In the genomic region with DNA sequence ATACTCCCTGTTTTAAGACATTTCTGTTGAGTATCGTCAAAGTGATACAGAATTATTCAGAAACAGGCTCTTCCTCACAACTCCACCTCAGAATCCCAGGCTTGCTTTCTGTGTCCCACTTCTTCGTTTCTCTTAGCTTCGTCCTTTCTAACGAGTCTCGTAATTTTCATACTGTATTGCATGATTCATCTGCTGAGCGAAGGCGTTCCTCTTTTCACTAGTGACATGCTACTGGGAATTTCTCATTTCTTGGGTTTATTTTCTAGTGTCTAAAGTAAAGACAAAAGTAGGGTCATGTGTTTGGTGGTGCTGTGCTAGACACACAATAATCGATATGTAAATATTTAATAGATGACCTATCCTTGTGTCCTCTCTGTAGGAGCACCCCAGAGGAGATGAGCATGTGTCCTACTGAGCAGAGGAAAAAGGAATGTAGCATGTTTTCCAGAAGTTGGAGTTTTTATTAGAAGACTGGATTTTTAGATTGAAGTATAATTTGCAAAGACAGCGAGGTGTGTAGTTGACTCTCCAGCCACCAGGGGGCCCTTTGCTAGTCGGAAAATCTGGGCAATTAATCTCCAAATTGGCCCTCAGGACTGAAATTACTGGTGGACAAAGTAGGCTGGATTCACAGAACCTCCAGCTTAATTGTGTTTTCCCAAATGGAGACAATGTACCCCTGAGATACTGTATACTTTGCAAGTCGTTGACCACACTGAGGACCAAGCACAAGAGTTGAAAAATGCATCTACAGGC, we compare ENCODE assay signal across 9 mouse cellular contexts. TPM values are rescaled to one million over a fixed set of nuclear protein-coding genes. Genes with fewer than 3 reads are reported as not detected.
DNase-seq lines count a peak whose midpoint lies in the region; ATAC-seq and TF ChIP-seq lines count a peak whose summit lies in the region.
"Had no signal": no experiment of that assay in that cellular context is flagged by ENCODE, and none has a peak within 500 bp of the region (broad histone marks: within the 10 kb centered on the region; RNA-seq: fewer than 3 reads in every experiment).

No protein-coding gene starts in this region.

- no peak overlapping the region for H3K9ac ChIP-seq in intestine, postnatal 0 days (ENCODE audit: low read depth, low read length)
- no peak overlapping the region for H3K9ac ChIP-seq in intestine, embryonic 16.5 days (ENCODE audit: low read depth, low read length)
- H3K9ac ChIP-seq in liver, embryonic 14.5 days (replicated peaks): no peak overlapping the region
- H3K9ac ChIP-seq: limb, embryonic 12.5 days had no signal

- H3K36me3 ChIP-seq in intestine, postnatal 0 days (ENCODE audit: control insufficient read depth, insufficient read depth): no peaks in the 10 kb centered on the region
- no peaks in the 10 kb centered on the region for H3K36me3 ChIP-seq in intestine, embryonic 16.5 days (ENCODE audit: control insufficient read depth, insufficient read depth, low read length)
- no peaks in the 10 kb centered on the region for H3K36me3 ChIP-seq in G1E (replicated peaks)
- no peaks in the 10 kb centered on the region for H3K36me3 ChIP-seq in liver, embryonic 14.5 days (replicated peaks; ENCODE audit: control insufficient read depth, insufficient read depth, low read depth)
- H3K36me3 ChIP-seq: limb, embryonic 12.5 days had no signal

- no peaks in the 10 kb centered on the region for H3K27me3 ChIP-seq in intestine, postnatal 0 days (replicated peaks; ENCODE audit: control insufficient read depth, insufficient read depth, low read length)
- H3K27me3 ChIP-seq in intestine, embryonic 16.5 days (replicated peaks; ENCODE audit: control insufficient read depth, insufficient read depth, low read length): no peaks in the 10 kb centered on the region
- H3K27me3 ChIP-seq in G1E (ENCODE audit: insufficient read depth, low read length): no peaks in the 10 kb centered on the region
- no peaks in the 10 kb centered on the region for H3K27me3 ChIP-seq in liver, embryonic 14.5 days (ENCODE audit: control insufficient read depth, insufficient read depth, low read length)
- H3K27me3 ChIP-seq: limb, embryonic 12.5 days had no signal

- H3K4me2 ChIP-seq in intestine, postnatal 0 days (replicated peaks; ENCODE audit: low read depth): no peak overlapping the region
- no peak overlapping the region for H3K4me2 ChIP-seq in intestine, embryonic 16.5 days (ENCODE audit: low read depth, low read length)
- no peak overlapping the region for H3K4me2 ChIP-seq in liver, embryonic 14.5 days (ENCODE audit: low read depth)
- H3K4me2 ChIP-seq: limb, embryonic 12.5 days had no signal

- TF ChIP-seq CTCF in intestine, postnatal 0 days (IDR thresholded peaks at IDR 0.05; ENCODE audit: low read depth): peak; percentile 76
- peak; percentile 60 for TF ChIP-seq CTCF in G1E (IDR thresholded peaks at IDR 0.05; ENCODE audit: low read depth, low read length)
- TF ChIP-seq CTCF in liver, embryonic 14.5 days (IDR thresholded peaks at IDR 0.05; ENCODE audit: low read depth): peak; percentile 59

- DNase-seq in A20 (ENCODE audit: low read depth, low spot score) (peak; percentile 42), G1E (ENCODE audit: low spot score) (no peak)
- peak; percentile 48 for DNase-seq in cerebellum, adult 9-11 months
- DNase-seq in liver, embryonic 14.5 days (ENCODE audit: low read depth in 3 of 3, low spot score in 3 of 3): no peak
- no peak for DNase-seq in yolk sac, embryonic 10.5 days (ENCODE audit: low spot score)
- DNase-seq in layer of hippocampus, adult 8-10 months (ENCODE audit: low spot score in 2 of 2): no peak

- H3K4me1 ChIP-seq in intestine, postnatal 0 days (replicated peaks; ENCODE audit: control insufficient read depth, insufficient read depth, low read length): no peaks in the 10 kb centered on the region
- H3K4me1 ChIP-seq in intestine, embryonic 16.5 days (ENCODE audit: control insufficient read depth, insufficient read depth, low read length): no peaks in the 10 kb centered on the region
- H3K4me1 ChIP-seq in G1E (ENCODE audit: insufficient read depth, low read depth, low read length): no peaks in the 10 kb centered on the region
- no peaks in the 10 kb centered on the region for H3K4me1 ChIP-seq in liver, embryonic 14.5 days (replicated peaks; ENCODE audit: control insufficient read depth in 2 of 2, insufficient read depth in 2 of 2, low read length in 1 of 2)
- H3K4me1 ChIP-seq: limb, embryonic 12.5 days had no signal

- H3K27ac ChIP-seq in intestine, postnatal 0 days (ENCODE audit: low read depth, low read length): no peak overlapping the region
- no peak overlapping the region for H3K27ac ChIP-seq in intestine, embryonic 16.5 days (ENCODE audit: low read length)
- no peak overlapping the region for H3K27ac ChIP-seq in liver, embryonic 14.5 days
- H3K27ac ChIP-seq: limb, embryonic 12.5 days had no signal

- no peak for TF ChIP-seq EP300 in liver, embryonic 14.5 days (IDR thresholded peaks at IDR 0.05; ENCODE audit: low read depth)

- H3K9me3 ChIP-seq in intestine, postnatal 0 days (ENCODE audit: control insufficient read depth): no peaks in the 10 kb centered on the region
- no peaks in the 10 kb centered on the region for H3K9me3 ChIP-seq in intestine, embryonic 16.5 days (ENCODE audit: control insufficient read depth, low read length)
- no peaks in the 10 kb centered on the region for H3K9me3 ChIP-seq in G1E (replicated peaks)
- no peaks in the 10 kb centered on the region for H3K9me3 ChIP-seq in liver, embryonic 14.5 days (ENCODE audit: control insufficient read depth, low read length)
- H3K9me3 ChIP-seq: limb, embryonic 12.5 days had no signal

- ATAC-seq in intestine, postnatal 0 days: no peak
- ATAC-seq in intestine, embryonic 16.5 days: no peak
- ATAC-seq in G1E (ENCODE audit: extremely low read depth, insufficient number of reproducible peaks, low FRiP score, poor library complexity, severe bottlenecking): no peak
- no peak for ATAC-seq in liver, embryonic 14.5 days (ENCODE audit: insufficient read depth)

- WGBS in intestine, postnatal 0 days: 78% methylated on average over 11 of the region's 11 CpGs
- WGBS in intestine, embryonic 16.5 days: 78% methylated on average over 11 of the region's 11 CpGs
- WGBS in liver, embryonic 14.5 days (ENCODE audit: insufficient replicate concordance): 67% methylated on average over 11 of the region's 11 CpGs

- no peak overlapping the region for H3K4me3 ChIP-seq in intestine, postnatal 0 days (ENCODE audit: low read depth, low read length)
- H3K4me3 ChIP-seq in intestine, embryonic 16.5 days (ENCODE audit: low read length): no peak overlapping the region
- no peak overlapping the region for H3K4me3 ChIP-seq in G1E (ENCODE audit: low read depth, low read length)
- no peak overlapping the region for H3K4me3 ChIP-seq in liver, embryonic 14.5 days (ENCODE audit: insufficient read depth in 1 of 2, low read depth in 2 of 2, low read length in 2 of 2)
- H3K4me3 ChIP-seq: limb, embryonic 12.5 days had no signal

RNA-seq across cellular contexts. Expression of a gene that starts 11.9 kb away (rescaled TPM):
- 94.4 and 99.0 TPM in 2 replicates for polyA plus RNA-seq in intestine, postnatal 0 days (2015; fragmentation: Nextera tagmentation; extraction: Ambion mirVana)
- 114 and 127 TPM in 2 replicates for polyA plus RNA-seq in intestine, embryonic 16.5 days (2015; fragmentation: Nextera tagmentation; extraction: Ambion mirVana)
- total RNA-seq in G1E (2014; fragmentation: Nextera tagmentation): 140 and 158 TPM in 2 replicates
- 67.0 and 70.1 TPM in 2 replicates for total RNA-seq in G1E (2017)
- polyA plus RNA-seq in G1E (2012): 24.4 TPM in 2 replicates
- 6.5 and 6.8 TPM in 2 replicates for polyA plus RNA-seq in liver, embryonic 14.5 days (2012; rRNA removed)
- polyA plus RNA-seq in liver, embryonic 14.5 days (2014; fragmentation: Nextera tagmentation; extraction: Ambion mirVana): 13.5 and 13.7 TPM in 2 replicates
- total RNA-seq in layer of hippocampus, adult 8-10 months (2022): 100 to 1,000 TPM; 203 to 270 (median 247) TPM

Comparison
In these comparisons a context has a peak if more than half of its experiments do, and no peak if none do; other contexts are left out.
1. DNase-seq: peak in A20 (single experiment) and cerebellum, adult 9-11 months (single experiment); none in G1E (single experiment), liver, embryonic 14.5 days (0 of 3), yolk sac, embryonic 10.5 days (single experiment) and layer of hippocampus, adult 8-10 months (0 of 2).
2. Peak in every context shown above with its lines, with median percentiles within 50 percentile points of each other: CTCF ChIP-seq.